Mouse (Mus musculus): Measurements from ENCODE around the gene Naa15.

DNA sequence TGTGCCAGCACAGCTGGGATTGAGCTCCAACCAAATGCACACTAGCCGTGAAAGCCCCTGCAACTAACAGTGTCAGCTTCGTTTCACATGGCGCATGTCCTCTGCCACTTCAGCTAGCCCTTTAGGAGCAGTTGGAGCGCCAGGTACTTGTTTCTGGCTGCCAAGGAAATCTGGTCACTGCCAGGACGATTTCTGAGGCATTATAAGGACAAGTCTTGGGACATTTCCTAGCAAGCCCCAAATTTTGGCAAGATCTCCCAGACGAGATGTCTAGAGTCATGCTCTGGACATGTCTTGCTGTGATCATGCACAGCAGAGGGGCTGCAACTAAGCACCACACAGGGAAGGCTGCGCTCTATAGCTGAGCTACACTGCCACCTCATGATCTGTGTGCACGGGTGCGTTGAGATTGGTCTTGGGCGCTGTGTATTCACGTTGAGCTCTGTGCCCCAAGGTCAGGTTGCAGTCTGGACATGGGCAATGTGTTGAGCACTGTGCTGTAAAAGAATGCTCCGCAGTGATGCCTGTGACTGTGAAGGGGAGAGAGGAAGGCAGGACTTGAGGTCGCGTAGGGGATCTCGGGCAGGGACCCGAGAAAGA, 110.3 kb downstream of the Naa15 start:
- no peak for TF ChIP-seq POLR2A (IDR thresholded peaks at IDR 0.05; ENCODE audit: borderline replicate concordance, low read depth, low read length)
- no peak for TF ChIP-seq CTCF (IDR thresholded peaks at IDR 0.05; ENCODE audit: low read depth, low read length)

All from bone marrow macrophage, adult 2 months (primary cell).